Mouse (Mus musculus) kidney, postnatal 0 days (tissue): Measurements from ENCODE around the gene Calu. TPM values are rescaled to one million over a fixed set of nuclear protein-coding genes. Genes with fewer than 3 reads are reported as not detected.

ENCODE experiments used
- ATAC-seq: fragments of 200-750 bp; cut with Nextera tagmentation; replicated peaks from 2 replicates; pipeline ENCODE4 v1.8.0; 2017; ENCODE audit warnings: low read depth, moderate number of reproducible peaks, moderate TSS enrichment, moderate library complexity; ENCODE audit not compliant: low FRiP score
- DNase-seq: peaks from one replicate; pipeline ENCODE4 v3.0.0-alpha.2; 2016; ENCODE audit warnings: low spot score
- H3K27ac ChIP-seq: fragments of 300-500 bp; sonication (generic); 2 replicates; pipeline ENCODE4 v1.5.1; 2014; ENCODE audit warnings: mild to moderate bottlenecking
- H3K27me3 ChIP-seq: fragments of 300-500 bp; sonication (generic); 2 replicates; pipeline ENCODE4 v1.6.1; 2014; ENCODE audit warnings: low read length, mixed read lengths; ENCODE audit not compliant: insufficient read depth
- H3K36me3 ChIP-seq: fragments of 300-500 bp; sonication (generic); 2 replicates; pipeline ENCODE4 v1.6.1; 2014; ENCODE audit warnings: low read length, mixed read lengths; ENCODE audit not compliant: insufficient read depth
- H3K4me1 ChIP-seq: fragments of 300-500 bp; sonication (generic); replicated peaks from 2 replicates; pipeline ENCODE4 v1.6.1; 2014; ENCODE audit warnings: antibody characterized with exemption, low read length, mixed read lengths; ENCODE audit not compliant: insufficient read depth
- H3K4me2 ChIP-seq: fragments of 300-500 bp; sonication (generic); 2 replicates; pipeline ENCODE4 v1.6.1; 2014; ENCODE audit warnings: mild to moderate bottlenecking, low read length, moderate library complexity, mixed read lengths
- H3K4me3 ChIP-seq: fragments of 300-500 bp; sonication (generic); replicated peaks from 2 replicates; pipeline ENCODE4 v1.5.1; 2014; ENCODE audit warnings: low read depth, low read length
- H3K9ac ChIP-seq: fragments of 300-500 bp; sonication (generic); 2 replicates; pipeline ENCODE4 v1.6.1; 2014; ENCODE audit warnings: low read depth, low read length
- H3K9me3 ChIP-seq: fragments of 300-500 bp; sonication (generic); replicated peaks from 2 replicates; pipeline ENCODE4 v1.6.1; 2016; ENCODE audit warnings: low read length, inconsistent platforms, mixed read lengths
- CTCF ChIP-seq: IDR thresholded peaks from 2 replicates; pipeline ENCODE4 v1.5.1; 2016; ENCODE audit warnings: antibody characterized with exemption, low read depth, mild to moderate bottlenecking, moderate library complexity
- WGBS: fragments of 180-500 bp; shearing (Covaris S2); extraction: QIAGEN DNeasy Blood & Tissue Kit; methylation state at CpG from one replicate; pipeline ENCODE4 v1.1.7; 2014; 5-methylcytosine and 5-hydroxymethylcytosine counted together
- microRNA-seq: library from miRNA; unstranded; fragments of <30 nt; microRNA quantifications from one replicate; pipeline ENCODE4, GENCODE M21; 2016
- polyA plus RNA-seq: library from polyadenylated mRNA; unstranded; fragments of >200 nt; fragmentation: Nextera tagmentation; extraction: Ambion mirVana; gene quantifications from 2 replicates; pipeline ENCODE4 v1.2.1, GENCODE M21; 2015

The Calu gene
- polyA plus RNA-seq, 1 experiment from 2014 or later = 271 TPM

DNA sequence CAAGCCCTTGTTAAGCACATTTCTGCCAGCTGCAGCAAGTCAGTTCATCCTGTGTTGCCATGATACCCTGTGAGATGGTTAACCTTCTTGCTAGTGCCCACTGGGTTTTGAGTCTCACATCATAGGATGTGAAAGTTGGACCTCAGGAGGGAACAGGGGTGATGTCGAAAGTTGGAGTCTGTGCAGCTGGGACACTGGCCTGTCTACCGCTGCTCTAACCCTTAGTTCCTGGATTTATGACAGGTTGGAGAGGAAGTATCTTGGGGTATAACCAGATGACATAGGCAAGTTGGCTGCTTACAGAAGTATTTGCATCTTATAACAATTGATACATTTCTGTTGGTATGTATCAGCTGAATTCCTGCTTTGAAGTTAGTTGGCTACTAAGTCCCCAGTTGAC is 72.7 kb downstream of the Calu start:
- TF ChIP-seq CTCF = no peak
- H3K4me1 ChIP-seq = no peaks in the 10 kb centered on the region
- ATAC-seq = no peak

GRCm38 (mm10) chr6:29425118-29425517 is 77.2 kb downstream of the Calu start:
- 90% methylated on average over 8 of the region's 8 CpGs for WGBS
- Histone ChIP-seq H3K36me3 (no peaks in the 10 kb centered on the region), H3K4me3 (no peak overlapping the region), H3K9me3 (no peaks in the 10 kb centered on the region), H3K27me3 (no peaks in the 10 kb centered on the region), H3K9ac (no peak overlapping the region), H3K4me2 (no peak overlapping the region), H3K27ac (no peak overlapping the region), H3K4me1 (no peaks in the 10 kb centered on the region)
- no peak for ATAC-seq
- DNase-seq = no peak
- no peak for TF ChIP-seq CTCF

More for the DNA sequence above, 72.7 kb downstream of the Calu start:
- H3K27ac ChIP-seq = no peak overlapping the region
- H3K9me3 ChIP-seq = no peaks in the 10 kb centered on the region
- H3K4me2 ChIP-seq = no peak overlapping the region
- WGBS = 82% methylated on average over 2 of the region's 2 CpGs
- no peak for DNase-seq
- H3K4me3 ChIP-seq = no peak overlapping the region
- no peaks in the 10 kb centered on the region for H3K36me3 ChIP-seq
- H3K27me3 ChIP-seq = no peaks in the 10 kb centered on the region
- H3K9ac ChIP-seq = no peak overlapping the region

GRCm38 (mm10) chr6:29426331-29426730 is 78.5 kb downstream of the Calu start:
- H3K4me1 ChIP-seq = no peaks in the 10 kb centered on the region
- no peak overlapping the region for H3K9ac ChIP-seq
- no peak overlapping the region for H3K4me3 ChIP-seq
- DNase-seq (no peak), ATAC-seq (no peak)
- H3K27ac ChIP-seq = no peak overlapping the region
- no peaks in the 10 kb centered on the region for H3K9me3 ChIP-seq
- H3K4me2 ChIP-seq = no peak overlapping the region
- no peak for TF ChIP-seq CTCF
- WGBS = 65% methylated on average over 6 of the region's 6 CpGs
- H3K27me3 ChIP-seq = no peaks in the 10 kb centered on the region
- H3K36me3 ChIP-seq = no peaks in the 10 kb centered on the region

Small RNAs within 50 kb of the gene (microRNA-seq; reads per million reads assigned to microRNA genes)
- gene Gm26220 (not detected), gene Gm44354 (not detected)

Other genes with a start within 250 kb of the Calu start
- gene Rbm28, start 183.1 kb upstream of the Calu start, polyA plus RNA-seq = 26.6 and 30.9 TPM in 2 replicates
- gene Prrt4, start 168.5 kb upstream of the Calu start, polyA plus RNA-seq = 0.50 and 0.76 TPM in 2 replicates
- 26.3 and 28.0 TPM in 2 replicates for gene Impdh1, start 131.7 kb upstream of the Calu start, polyA plus RNA-seq
- gene Hilpda, start 75.6 kb upstream of the Calu start, polyA plus RNA-seq = 32.8 and 34.2 TPM in 2 replicates
- 0.29 and 0.60 TPM in 2 replicates for gene Fam71f2, start 68.5 kb upstream of the Calu start, polyA plus RNA-seq
- not detected in 2 replicates for gene Fam71f1, start 28.9 kb upstream of the Calu start, polyA plus RNA-seq
- 0.26 and 0.47 TPM in 2 replicates for gene Opn1sw, start 40.4 kb downstream of the Calu start, polyA plus RNA-seq
- gene Ccdc136, start 48.2 kb downstream of the Calu start, polyA plus RNA-seq = 12.1 and 13.8 TPM in 2 replicates
- 2.5 and 2.8 TPM in 2 replicates for gene Flnc, start 85.2 kb downstream of the Calu start, polyA plus RNA-seq
- 461 and 485 TPM in 2 replicates for gene Atp6v1f, start 119.6 kb downstream of the Calu start, polyA plus RNA-seq
- not detected in 2 replicates for gene Atp6v1fnb, start 123.4 kb downstream of the Calu start, polyA plus RNA-seq
- 17.1 and 19.1 TPM in 2 replicates for gene Kcp, start 159.9 kb downstream of the Calu start, polyA plus RNA-seq
- gene Irf5, start 178.6 kb downstream of the Calu start, polyA plus RNA-seq = 3.7 and 4.7 TPM in 2 replicates